Mouse (Mus musculus) olfactory bulb, adult 2 months (tissue): Measurements from ENCODE around the gene Sned1. TPM values are rescaled to one million over a fixed set of nuclear protein-coding genes. Genes with fewer than 3 reads are reported as not detected.

Source experiments
- H3K27ac ChIP-seq: fragments of 200-500 bp; 2 replicates; pipeline ENCODE4 v1.5.1; 2012; ENCODE audit warnings: low read depth, low read length; ENCODE audit not compliant: insufficient read depth
- H3K4me1 ChIP-seq: fragments of 200-500 bp; 2 replicates; pipeline ENCODE4 v1.6.1; 2012; ENCODE audit warnings: low read length; ENCODE audit not compliant: control insufficient read depth, insufficient read depth
- H3K4me3 ChIP-seq: fragments of 200-500 bp; 2 replicates; pipeline ENCODE4 v1.5.1; 2012; ENCODE audit warnings: mild to moderate bottlenecking, low read depth, low read length, moderate library complexity; ENCODE audit not compliant: insufficient read depth
- CTCF ChIP-seq: fragments of 200-500 bp; IDR thresholded peaks from 2 replicates; pipeline ENCODE4 v1.5.1; 2012; ENCODE audit warnings: low read depth, mild to moderate bottlenecking, low read length, moderate library complexity; ENCODE audit not compliant: insufficient read depth
- POLR2A ChIP-seq: fragments of 200-500 bp; IDR thresholded peaks from 2 replicates; pipeline ENCODE4 v1.6.1; 2012; ENCODE audit warnings: mild to moderate bottlenecking, low read depth, low read length, moderate library complexity; ENCODE audit not compliant: insufficient read depth
- WGBS: fragments of 180-500 bp; shearing (Covaris S2); methylation state at CpG from one replicate; pipeline ENCODE4 v1.1.7; 2018; 5-methylcytosine and 5-hydroxymethylcytosine counted together
- polyA plus RNA-seq: library from polyadenylated mRNA; stranded (reverse); fragments of >200 nt; gene quantifications from 2 replicates; pipeline ENCODE4 v1.2.4, GENCODE M21; 2012; ENCODE audit warnings: low replicate concordance; ENCODE audit not compliant: missing spikeins, insufficient read depth, insufficient read length

The Sned1 gene
- polyA plus RNA-seq, 1 experiment = not detected

GRCm38 (mm10) chr1:93255761-93256160 lies 20.1 kb downstream of the Sned1 start:
- TF ChIP-seq CTCF (no peak), POLR2A (no peak)
- no peak overlapping the region for H3K4me3 ChIP-seq

GRCm38 (mm10) chr1:93257560-93257959 lies 21.9 kb downstream of the Sned1 start:
- no peak overlapping the region for H3K4me3 ChIP-seq
- WGBS = 90% methylated on average over 1 of the region's 1 CpGs
- H3K27ac ChIP-seq = no peak overlapping the region
- H3K4me1 ChIP-seq = no peaks in the 10 kb centered on the region
- TF ChIP-seq CTCF (no peak), POLR2A (no peak)

More at GRCm38 (mm10) chr1:93255761-93256160, 20.1 kb downstream of the Sned1 start:
- H3K4me1 ChIP-seq = no peaks in the 10 kb centered on the region
- 95% methylated on average over 7 of the region's 7 CpGs for WGBS
- no peak overlapping the region for H3K27ac ChIP-seq

GRCm38 (mm10) chr1:93267207-93267606 lies 31.6 kb downstream of the Sned1 start:
- H3K4me1 ChIP-seq = no peaks in the 10 kb centered on the region
- 31% methylated on average over 3 of the region's 3 CpGs for WGBS
- no peak overlapping the region for H3K4me3 ChIP-seq
- no peak for TF ChIP-seq CTCF
- TF ChIP-seq POLR2A = no peak
- H3K27ac ChIP-seq = no peak overlapping the region

GRCm38 (mm10) chr1:93268246-93268645 lies 32.6 kb downstream of the Sned1 start:
- no peak overlapping the region for H3K27ac ChIP-seq
- WGBS = 64% methylated on average over 2 of the region's 2 CpGs
- H3K4me3 ChIP-seq = no peak overlapping the region
- H3K4me1 ChIP-seq = peaks cover 4% of the 10 kb centered on the region; the same call in 1 of the 2 replicates
- TF ChIP-seq POLR2A (no peak), CTCF (no peak)

GRCm38 (mm10) chr1:93270516-93271240 lies 35.0 kb downstream of the Sned1 start:
- Histone ChIP-seq H3K4me3 (no peak overlapping the region), H3K4me1 (peaks cover 4% of the 10 kb centered on the region; the same call in 1 of the 2 replicates), H3K27ac (no peak overlapping the region)
- WGBS = 82% methylated on average over 3 of the region's 3 CpGs
- no peak for TF ChIP-seq POLR2A
- no peak for TF ChIP-seq CTCF

GRCm38 (mm10) chr1:93271751-93272150 lies 36.1 kb downstream of the Sned1 start:
- 79% methylated on average over 6 of the region's 6 CpGs for WGBS
- no peak overlapping the region for H3K27ac ChIP-seq
- H3K4me3 ChIP-seq = no peak overlapping the region
- TF ChIP-seq CTCF = no peak
- no peak for TF ChIP-seq POLR2A
- peaks cover 4% of the 10 kb centered on the region; the same call in 1 of the 2 replicates for H3K4me1 ChIP-seq

- H3K4me3 ChIP-seq = no peak overlapping the region
- 9% methylated on average over 16 of the region's 16 CpGs for WGBS
- TF ChIP-seq POLR2A (no peak), CTCF (no peak)
Observed at GRCm38 (mm10) chr1:93272409-93272821, 36.8 kb downstream of the Sned1 start.

GRCm38 (mm10) chr1:93275561-93275960 lies 39.9 kb downstream of the Sned1 start:
- WGBS = 82% methylated on average over 6 of the region's 6 CpGs
- Histone ChIP-seq H3K4me3 (no peak overlapping the region), H3K4me1 (peaks cover 4% of the 10 kb centered on the region; the same call in 1 of the 2 replicates), H3K27ac (no peak overlapping the region)
- TF ChIP-seq CTCF (no peak), POLR2A (no peak)

More at GRCm38 (mm10) chr1:93272409-93272821, 36.8 kb downstream of the Sned1 start:
- H3K27ac ChIP-seq = no peak overlapping the region
- H3K4me1 ChIP-seq = peaks cover 4% of the 10 kb centered on the region; the same call in 1 of the 2 replicates

GRCm38 (mm10) chr1:93277041-93277440 lies 41.4 kb downstream of the Sned1 start:
- TF ChIP-seq POLR2A (no peak), CTCF (no peak)
- 85% methylated on average over 7 of the region's 7 CpGs for WGBS
- Histone ChIP-seq H3K27ac (no peak overlapping the region), H3K4me3 (no peak overlapping the region), H3K4me1 (peaks cover 4% of the 10 kb centered on the region; the same call in 1 of the 2 replicates)

GRCm38 (mm10) chr1:93289678-93290214 lies 54.1 kb downstream of the Sned1 start:
- no peaks in the 10 kb centered on the region for H3K4me1 ChIP-seq
- TF ChIP-seq CTCF = no peak
- TF ChIP-seq POLR2A = no peak
- H3K27ac ChIP-seq = no peak overlapping the region
- 68% methylated on average over 3 of the region's 3 CpGs for WGBS
- no peak overlapping the region for H3K4me3 ChIP-seq
